Mouse (Mus musculus): ENCODE results near the gene Ccdc40. TPM values are rescaled to one million over a fixed set of nuclear protein-coding genes. Genes with fewer than 3 reads are reported as not detected.
"Not testable (repeated sequence)": the region's sequence is repeated elsewhere in the genome, so short reads cannot be mapped to it uniquely, and the experiment has no call there.

Gene Ccdc40
- total RNA-seq, 2 experiments from 2014 or later = 0.31 TPM; not detected in 1

GRCm38 (mm10) chr11:119285791-119286527 is 57.6 kb downstream of the Ccdc40 start:
- peak; percentile 44 for DNase-seq

GRCm38 (mm10) chr11:119287207-119287992 is 59.0 kb downstream of the Ccdc40 start:
- no peak for DNase-seq

GRCm38 (mm10) chr11:119292861-119293260 is 64.5 kb downstream of the Ccdc40 start:
- not testable (repeated sequence) for DNase-seq

DNA sequence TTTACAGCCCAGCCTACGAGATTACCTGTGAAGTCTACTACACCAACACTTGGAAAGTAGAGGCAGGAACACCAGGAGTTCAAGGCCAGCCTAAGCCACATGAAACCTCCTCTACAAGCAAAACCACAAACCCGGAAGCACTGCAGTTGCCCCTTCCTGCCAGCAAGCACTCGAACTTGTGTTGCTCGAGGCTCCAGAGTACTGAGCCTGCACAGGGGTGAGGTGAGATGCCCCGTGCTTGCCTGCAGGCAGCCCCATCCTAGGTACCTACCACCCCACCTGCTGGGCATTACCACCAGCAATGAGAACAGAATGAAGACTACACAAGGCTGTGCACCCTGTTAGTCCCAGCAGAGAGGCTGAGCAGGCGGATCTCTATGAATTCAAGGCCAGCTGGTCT is 69.6 kb downstream of the Ccdc40 start:
- DNase-seq = no peak

- no peak for DNase-seq
These were observed 70.5 kb downstream of the Ccdc40 start for GRCm38 (mm10) chr11:119298917-119299316.

- peak; percentile 99 for DNase-seq
These were observed 71.2 kb downstream of the Ccdc40 start, which contains the start of gene Eif4a3 for GRCm38 (mm10) chr11:119299391-119300245. Gene Eif4a3, minus strand, starts transcription at chr11:119300089.

- DNase-seq = no peak
These were observed 72.0 kb downstream of the Ccdc40 start for GRCm38 (mm10) chr11:119300246-119300935.

- DNase-seq = no peak
These were observed 72.6 kb downstream of the Ccdc40 start for GRCm38 (mm10) chr11:119300986-119301385.

DNA sequence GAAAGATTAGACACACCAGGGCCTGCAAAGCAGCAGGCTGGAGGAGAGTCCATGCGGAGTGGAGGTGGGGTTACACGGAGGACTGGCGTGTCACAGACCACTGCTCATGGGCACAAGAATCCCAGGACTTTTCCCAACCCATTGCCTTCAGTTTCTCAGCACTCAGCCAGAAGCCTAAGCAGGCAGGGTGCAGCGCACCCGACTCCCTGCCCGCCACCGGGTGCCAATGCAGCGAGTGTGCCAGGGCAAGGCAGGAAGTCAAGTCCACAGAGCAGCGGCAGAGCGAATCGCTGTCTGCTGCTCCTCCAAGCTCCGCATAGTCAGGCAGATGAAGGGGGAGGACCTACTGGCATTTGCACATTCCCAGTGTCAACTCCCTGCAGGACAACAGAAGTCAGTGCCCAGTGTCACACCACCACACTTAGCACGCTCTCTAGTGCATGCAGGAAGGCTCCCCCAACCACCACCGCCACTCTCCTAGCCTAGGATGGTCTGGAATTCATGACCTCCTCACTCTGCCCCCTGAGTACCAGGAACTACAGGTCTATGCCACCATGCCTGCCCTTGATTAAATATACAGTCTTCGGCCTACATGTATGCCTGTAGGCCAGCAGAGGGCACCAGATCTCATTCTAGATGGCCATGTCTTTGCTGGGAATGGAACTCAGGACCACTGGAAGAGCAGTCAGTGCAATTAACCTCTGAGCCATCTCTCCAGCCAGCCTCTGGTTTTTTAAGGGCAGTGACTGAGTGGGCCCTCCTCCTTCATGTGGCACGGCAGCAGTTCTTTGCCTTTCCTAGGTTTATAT is 76.7 kb downstream of the Ccdc40 start:
- DNase-seq = peak; percentile 41

DNA sequence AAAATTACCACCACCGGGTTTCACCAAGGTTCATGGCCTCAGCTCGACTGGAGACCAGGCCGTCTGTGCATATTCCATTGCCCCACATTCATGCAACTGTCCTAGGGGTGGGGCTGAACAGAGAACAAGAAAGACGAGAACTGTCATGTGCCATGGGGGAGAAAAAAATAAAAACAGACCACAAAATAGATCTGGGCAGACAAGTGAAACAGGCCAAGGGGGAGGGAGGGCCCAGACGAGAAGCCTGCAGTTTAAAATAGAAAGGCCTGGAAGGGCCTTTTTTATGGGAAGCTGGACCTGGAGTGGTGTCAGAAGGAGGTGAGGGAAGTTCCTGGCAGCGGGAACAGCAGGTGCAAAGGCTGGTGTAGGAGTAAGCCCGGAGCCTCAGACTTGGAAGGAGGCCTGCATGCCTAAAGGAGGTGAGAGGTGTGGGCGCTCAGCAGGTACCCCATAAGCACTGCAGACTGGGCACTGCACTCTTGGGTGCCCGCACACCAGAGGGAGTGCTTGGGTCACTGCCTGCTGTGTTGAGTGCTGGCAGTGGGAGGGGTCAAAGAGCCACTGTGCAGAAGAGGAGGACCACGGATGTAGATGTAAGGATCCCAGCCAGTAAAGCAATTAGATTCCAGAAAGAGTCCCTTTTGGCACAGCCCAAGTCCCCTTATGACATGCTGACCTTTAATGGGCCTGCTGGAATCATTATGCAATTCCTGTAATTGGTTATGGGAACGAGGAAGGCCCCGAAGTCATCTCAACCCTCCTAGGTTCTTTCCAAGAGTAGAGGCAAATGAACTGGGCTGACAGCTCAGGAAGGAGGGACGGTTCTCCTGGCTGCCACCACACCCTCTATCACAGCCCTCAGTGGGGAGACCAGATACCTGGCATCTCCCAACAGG is 78.6 kb downstream of the Ccdc40 start:
- no peak for DNase-seq

DNA sequence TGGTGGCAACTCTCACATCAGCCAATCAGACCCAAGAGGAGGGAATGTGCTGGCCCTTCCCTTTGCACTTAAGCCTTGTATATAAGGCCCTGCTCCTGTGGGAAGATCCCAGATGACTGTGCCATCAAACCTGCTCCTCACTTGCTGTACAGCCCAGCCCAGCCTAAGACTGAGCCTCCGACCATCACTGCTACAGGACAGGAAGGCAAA is 79.2 kb downstream of the Ccdc40 start, which contains the start of gene Card14:
Gene Card14 (plus strand): TSS at position 111 of the 210 bp plus-strand sequence.
- no peak for DNase-seq

- DNase-seq = no peak
These were observed 79.5 kb downstream of the Ccdc40 start for GRCm38 (mm10) chr11:119307916-119308315.

- DNase-seq = no peak
These were observed 82.2 kb downstream of the Ccdc40 start for GRCm38 (mm10) chr11:119310621-119311020.

DNA sequence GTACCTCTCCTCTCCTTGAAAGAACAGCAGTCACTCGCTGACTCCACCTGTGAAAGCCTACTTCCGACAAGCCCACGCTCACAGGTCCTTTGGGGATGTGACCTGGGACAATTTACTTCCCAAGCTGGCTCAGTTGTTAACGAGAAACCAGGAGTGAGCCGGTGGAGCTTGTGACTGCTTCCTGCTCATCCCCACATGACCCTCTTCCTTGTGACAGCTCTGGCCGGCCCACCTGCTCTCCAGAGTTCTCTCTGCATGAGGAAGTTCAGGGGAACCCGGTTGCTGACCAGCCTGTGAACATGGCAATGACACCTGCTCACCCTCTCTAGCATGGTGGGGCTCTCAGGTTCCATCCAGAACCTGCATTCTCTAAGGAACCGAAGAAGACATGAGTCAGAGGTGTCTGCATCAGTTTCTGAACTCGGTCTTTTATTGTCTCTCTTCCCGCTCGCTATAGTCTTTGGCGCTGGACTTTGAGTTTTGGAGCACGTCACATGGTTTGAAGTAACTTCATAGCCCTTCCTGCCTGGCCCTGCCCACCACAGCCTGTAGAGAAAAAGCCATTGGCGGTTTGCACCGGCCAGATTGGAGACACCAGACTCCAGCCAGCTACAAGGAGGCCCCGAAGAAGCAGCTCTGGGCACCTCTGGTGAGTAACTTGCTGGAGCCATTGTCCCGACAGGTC is 86.0 kb downstream of the Ccdc40 start:
- DNase-seq = no peak

Other genes with a start within 250 kb of the Ccdc40 start
- gene Enpp7, start 240.4 kb upstream of the Ccdc40 start, total RNA-seq (2021) = not detected
- 1 to 10 TPM; 2.3 to 3.0 TPM for gene Cbx2, start 205.6 kb upstream of the Ccdc40 start, total RNA-seq (2021)
- gene Cbx8, start 187.6 kb upstream of the Ccdc40 start, total RNA-seq (2021) = 1 to 10 TPM; 2.3 to 4.7 TPM
- 1 to 10 TPM; 6.2 to 9.1 TPM for gene Cbx4, start 142.4 kb upstream of the Ccdc40 start, total RNA-seq (2021)
- 10 to 100 TPM; 17.0 to 17.8 TPM for gene Tbc1d16, start 73 bp upstream of the Ccdc40 start, total RNA-seq (2021)
- gene Gaa, start 39.3 kb downstream of the Ccdc40 start, total RNA-seq (2021) = 10 to 100 TPM; 67.7 to 78.6 TPM
- gene Eif4a3, start 71.5 kb downstream of the Ccdc40 start, total RNA-seq (2021) = 10 to 100 TPM; 74.3 to 75.4 TPM
- 1 to 10 TPM in 1 of 2 experiments, under 1 TPM in 1; 0.77 to 1.3 TPM for gene Card14, start 79.2 kb downstream of the Ccdc40 start, total RNA-seq (2021)
- gene Sgsh, start 127.0 kb downstream of the Ccdc40 start, total RNA-seq (2021) = 1 to 10 TPM; 5.2 to 5.7 TPM
- 1 to 10 TPM; 2.6 to 4.0 TPM for gene Slc26a11, start 127.0 kb downstream of the Ccdc40 start, total RNA-seq (2021)
- gene Rnf213, start 164.5 kb downstream of the Ccdc40 start, total RNA-seq (2021) = 10 to 100 TPM in 1 of 2 experiments, 1 to 10 TPM in 1; 6.9 to 10.1 TPM

Data from gastrocnemius, postnatal 10 days (tissue).